Mouse (Mus musculus) hindlimb bud, embryonic 11.5 days (tissue): ENCODE results near the gene Tmem50a.

Experiments
- DNase-seq: peaks from one replicate; pipeline ENCODE4 v3.0.0-alpha.2; 2012; ENCODE audit warnings: low read depth, low spot score; ENCODE audit errors: extremely low spot score

Gene Tmem50a

GRCm38 (mm10) chr4:134852438-134853255, 62.2 kb downstream of the Tmem50a start:
- DNase-seq = no peak

- no peak for DNase-seq
These were observed 62.9 kb downstream of the Tmem50a start for GRCm38 (mm10) chr4:134851876-134852275.

GRCm38 (mm10) chr4:134851236-134851635, 63.6 kb downstream of the Tmem50a start:
- DNase-seq = no peak

- no peak for DNase-seq
These were observed 64.3 kb downstream of the Tmem50a start for GRCm38 (mm10) chr4:134850551-134850950.
